Mouse (Mus musculus): ENCODE data around the gene Clec1b. TPM values are rescaled to one million over a fixed set of nuclear protein-coding genes. Genes with fewer than 3 reads are reported as not detected.
A peak's percentile ranks its signal among the peaks of the same experiment; 100 is the strongest.

Clec1b gene
- total RNA-seq, 2 experiments from 2014 or later: 1.9 to 3.7 TPM

DNA sequence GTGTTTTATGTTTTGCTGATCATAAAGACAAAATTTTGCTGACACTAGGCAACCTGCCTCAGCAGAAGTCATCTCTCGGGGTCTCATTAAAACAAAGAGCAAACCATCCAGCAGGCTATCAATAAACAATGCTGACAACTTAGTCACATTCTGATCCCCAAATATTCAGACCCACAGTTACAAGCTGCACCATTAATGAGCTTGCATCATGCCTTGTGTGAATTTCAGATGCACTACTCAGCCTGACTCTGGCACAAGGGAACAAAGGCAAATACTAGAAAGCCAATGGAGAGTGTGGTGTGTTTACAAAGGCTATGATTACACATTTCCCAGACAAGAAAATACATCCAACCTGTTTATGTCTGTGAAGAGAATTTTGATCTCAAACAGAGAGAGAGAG, 17.1 kb downstream of the Clec1b start:
- DNase-seq: no peak

DNA sequence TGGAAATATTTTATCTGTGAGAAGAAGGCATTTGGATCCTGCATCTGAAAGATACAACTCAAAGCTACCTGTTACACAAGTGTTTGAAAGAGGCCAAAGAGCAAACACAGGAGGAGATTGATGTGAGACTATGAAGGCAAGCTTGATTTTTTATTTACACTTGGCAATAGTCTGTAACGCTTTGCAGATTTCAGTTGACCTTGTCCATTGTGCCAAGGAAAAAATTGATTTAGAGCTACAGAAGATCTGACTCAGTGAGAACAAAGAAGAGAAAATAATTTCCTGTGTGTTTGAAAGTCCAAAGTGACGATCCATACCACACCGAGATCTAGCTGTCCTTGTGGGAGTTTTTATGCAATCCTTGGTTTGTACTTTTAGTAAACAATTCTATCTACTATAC, 25.2 kb downstream of the Clec1b start:
- peak; percentile 5 for DNase-seq

DNA sequence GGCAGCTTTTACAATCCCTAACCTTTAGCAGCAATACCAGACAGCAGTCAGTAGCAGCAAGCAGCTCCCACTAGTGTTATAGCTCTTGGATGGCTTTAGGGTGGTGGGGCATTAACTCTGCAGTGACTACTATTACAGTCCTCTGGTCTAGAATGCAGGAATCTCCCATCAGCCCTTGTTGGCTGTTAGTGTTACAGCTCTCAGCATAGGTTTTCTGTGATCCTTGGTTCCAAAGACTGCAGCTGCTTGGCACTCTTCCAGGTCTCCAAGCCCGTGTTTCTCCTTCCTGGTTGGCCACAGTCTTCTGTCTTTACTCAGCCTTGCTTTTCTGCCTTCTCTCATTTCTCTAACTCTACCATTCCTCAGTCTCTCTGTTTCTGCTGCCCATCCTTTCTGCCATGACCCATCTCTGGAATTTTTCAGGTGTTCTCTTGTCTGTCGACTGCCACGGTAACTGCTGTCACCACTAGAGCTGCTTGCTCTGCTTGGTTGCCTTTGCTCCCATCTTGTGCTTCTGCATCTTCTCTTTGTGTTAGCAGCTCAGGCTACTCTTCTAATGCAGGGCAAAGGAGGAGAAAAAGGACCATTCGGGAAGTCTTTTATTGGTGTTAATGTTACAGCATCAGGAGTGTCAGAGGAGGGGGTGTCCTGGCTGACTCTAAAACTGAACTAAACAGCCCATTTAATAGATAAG, 26.1 kb downstream of the Clec1b start:
- DNase-seq: peak; percentile 41

DNA sequence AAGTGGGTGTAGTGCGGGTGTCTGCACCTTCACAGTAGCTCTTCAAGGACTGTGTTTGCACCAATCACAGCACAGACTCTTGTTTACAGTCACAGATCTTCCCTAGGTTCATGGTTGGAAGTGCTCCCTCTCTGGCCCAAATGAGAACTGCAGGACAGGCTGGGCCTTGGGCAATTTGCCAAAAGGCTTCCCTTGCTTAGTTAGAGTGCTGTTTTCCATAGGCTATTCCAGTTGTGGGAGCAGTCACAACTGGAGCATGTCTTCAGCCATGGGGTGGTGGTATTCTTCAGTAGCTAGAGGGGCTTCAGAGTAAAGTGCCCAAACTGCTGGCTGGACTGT, 26.6 kb downstream of the Clec1b start:
- peak; percentile 88 for DNase-seq

DNA sequence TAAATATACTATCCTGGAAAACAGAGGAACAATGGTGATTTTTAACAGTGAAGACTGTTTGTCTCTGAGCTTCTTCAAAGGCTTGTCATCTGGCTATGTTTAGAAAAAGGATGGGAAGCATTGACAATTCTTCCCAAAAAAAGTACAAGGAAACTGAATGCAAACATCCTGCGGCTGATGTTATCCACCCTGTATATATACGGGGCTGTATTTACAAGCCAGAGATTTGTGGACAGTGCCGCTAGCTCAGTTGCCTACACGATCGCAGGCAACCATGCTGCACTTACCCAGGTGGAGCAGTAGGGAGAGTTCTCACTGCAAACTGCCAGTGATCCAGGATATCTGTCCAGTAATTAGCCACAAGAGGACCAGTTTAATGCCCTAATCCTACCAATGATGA, 28.1 kb downstream of the Clec1b start:
- no peak for DNase-seq

DNA sequence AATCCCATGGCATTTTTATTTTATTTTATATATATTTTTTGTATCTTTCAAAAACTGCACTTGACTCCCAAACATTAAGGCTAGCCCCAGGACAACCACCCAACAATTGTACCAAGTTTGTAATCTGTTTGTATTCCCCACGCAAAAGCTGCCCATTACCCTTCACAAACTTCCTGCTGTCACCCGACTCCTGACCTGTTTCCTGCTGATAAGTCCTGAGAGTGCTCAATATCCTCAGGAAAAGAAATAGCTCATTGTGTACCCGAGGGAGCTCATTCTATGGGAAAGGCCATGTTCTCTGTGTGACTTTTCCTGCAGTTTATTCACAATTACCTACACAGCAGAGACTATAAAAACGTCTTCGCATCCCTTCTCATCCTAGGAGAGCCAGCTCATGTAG, 28.7 kb downstream of the Clec1b start:
- DNase-seq: peak; percentile 11

DNA sequence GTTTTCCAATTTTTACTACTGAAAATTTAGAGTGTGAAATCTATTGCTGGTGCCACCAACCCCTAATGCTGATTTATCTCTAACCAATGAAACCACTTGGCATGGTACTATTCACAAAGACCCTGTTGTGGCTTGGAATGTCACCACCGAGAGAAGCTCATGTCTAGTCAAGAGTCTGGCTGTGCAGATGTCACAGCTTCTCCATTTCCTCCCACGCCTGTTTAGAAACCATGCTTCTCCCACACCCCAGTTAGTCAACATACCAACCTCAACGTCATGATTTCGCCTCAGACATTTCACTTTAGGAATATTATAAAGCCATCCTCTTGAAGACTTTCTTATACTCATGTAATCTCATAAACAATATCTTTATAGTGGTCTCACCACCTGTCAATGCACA, 30.2 kb downstream of the Clec1b start:
- DNase-seq: no peak

DNA sequence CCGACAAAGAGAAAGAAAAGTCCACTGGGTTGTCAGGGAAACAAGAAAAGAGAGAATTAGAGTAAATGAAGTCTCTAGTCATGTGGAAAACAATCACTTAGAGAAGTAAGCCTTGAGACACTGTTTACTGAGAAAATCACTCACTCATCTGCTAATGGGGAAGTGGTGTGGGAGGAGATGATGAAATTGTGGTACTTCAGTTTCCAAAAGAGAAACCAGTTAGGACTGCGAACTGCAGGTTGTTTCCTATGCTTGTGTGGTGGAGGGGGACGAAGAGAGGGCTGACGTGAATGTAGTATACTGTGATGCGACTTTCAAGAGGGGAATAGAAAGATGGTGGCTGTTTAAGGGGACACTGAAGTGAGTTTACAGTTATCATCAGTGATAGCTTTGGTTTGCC, 37.1 kb downstream of the Clec1b start:
- DNase-seq: no peak

DNA sequence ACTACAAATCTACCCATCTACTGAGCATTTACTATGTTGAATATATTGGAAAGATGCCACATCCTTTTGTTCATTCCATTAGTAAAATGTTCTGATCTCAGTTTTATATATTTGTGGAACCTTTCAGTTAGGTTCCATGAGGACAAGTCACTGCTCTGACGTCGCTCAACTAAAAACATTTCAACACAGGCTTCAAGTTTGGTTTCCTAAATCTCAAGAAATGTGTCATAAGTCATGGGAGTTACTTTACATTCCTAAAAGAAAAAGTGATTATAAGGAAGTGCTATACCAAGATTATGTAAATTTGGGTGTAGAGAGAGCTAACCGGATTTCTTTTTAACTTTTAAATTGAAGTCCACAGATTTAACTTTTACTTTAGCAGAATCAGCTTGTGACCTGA, 38.9 kb downstream of the Clec1b start:
- DNase-seq: no peak

DNA sequence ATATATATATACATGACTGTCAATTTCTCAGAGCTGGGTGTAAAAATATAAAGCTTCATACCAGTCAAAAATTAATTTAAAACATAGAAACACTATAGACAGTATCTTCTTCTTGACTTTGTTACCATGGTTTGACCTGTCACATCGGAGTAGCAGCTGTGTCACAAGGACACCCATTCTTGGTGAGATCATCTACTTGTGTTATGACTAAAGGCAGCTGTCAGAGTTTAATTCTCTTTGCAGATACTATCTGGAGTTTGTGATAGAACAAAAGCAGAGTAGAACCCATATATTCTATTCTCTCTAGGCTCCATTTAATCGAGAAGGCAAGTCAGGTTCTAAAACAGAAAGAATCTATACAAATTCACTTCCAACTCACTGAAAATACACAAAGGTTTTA, 40.9 kb downstream of the Clec1b start:
- no peak for DNase-seq

DNA sequence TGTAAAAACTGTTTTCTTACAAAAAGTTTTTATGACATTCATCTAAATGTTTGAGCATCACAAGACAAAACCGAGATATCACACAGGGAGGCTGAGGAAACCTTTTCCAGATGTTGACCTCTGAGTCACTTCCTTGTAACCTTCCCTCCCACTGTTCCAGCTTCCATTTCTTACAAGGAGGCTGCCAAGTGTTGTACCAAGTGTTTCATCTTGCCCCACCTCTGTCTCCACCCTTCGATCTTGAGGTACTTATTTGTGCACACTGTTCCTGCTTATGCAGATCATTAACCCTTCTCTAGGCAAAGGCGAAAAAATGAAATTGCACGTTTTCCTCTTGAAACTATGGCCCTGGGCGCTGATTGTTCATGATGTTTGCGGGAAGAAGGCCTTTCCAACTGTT, 52.6 kb downstream of the Clec1b start:
- DNase-seq: no peak

DNA sequence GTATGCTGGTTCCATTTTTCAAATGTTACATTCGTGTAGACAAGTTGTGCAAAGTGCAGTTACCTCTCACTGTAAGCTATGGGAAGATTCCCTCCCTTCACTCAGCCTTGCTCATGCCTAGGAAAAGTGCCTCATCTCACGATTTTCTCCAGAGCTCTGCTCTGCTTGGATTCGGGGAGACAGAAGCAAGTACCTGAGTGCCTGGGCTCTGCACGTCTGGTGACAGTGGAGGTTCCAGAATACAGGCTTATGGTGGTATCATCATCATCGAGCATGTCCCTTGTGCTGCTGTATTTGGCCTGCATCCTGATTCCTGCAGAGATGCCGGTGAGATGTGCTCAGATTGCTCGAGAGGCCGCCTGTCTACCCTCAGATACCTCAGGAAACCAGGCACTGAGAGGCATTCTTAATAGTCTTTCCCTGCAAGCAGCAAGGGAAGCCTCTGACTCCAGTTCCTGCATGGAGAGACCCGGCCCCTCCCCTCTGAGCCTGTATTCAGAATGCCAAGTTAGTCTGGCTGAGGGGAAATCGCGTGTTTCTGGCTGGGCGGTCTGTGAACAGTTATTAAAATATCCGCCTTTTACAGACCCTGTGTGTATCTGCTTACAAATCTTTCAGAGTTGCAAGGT, 54.4 kb downstream of the Clec1b start, which contains the start of gene Clec1a:
Gene Clec1a, minus strand, starts transcription at position 590 of the 629 bp plus-strand sequence.
- DNase-seq: peak; percentile 31

Other genes with a start within 250 kb of the Clec1b start
- 10 to 100 TPM; 78.5 to 78.6 TPM for gene Clec2d, start 216.7 kb upstream of the Clec1b start, total RNA-seq (2021)
- gene Cd69, start 121.9 kb upstream of the Clec1b start, total RNA-seq (2021): 1 to 10 TPM; 1.1 to 1.4 TPM
- not detected for gene 4922502D21Rik, start 65.5 kb upstream of the Clec1b start, total RNA-seq (2021)
- gene Clec12a, start 54.6 kb upstream of the Clec1b start, total RNA-seq (2021): 1 to 10 TPM; 1.4 to 1.5 TPM
- gene Clec12b, start 11.4 kb upstream of the Clec1b start, total RNA-seq (2021): not detected
- gene Clec9a, start 11.6 kb downstream of the Clec1b start, total RNA-seq (2021): under 1 TPM; 0.51 to 0.94 TPM
- 10 to 100 TPM in 1 of 2 experiments, 1 to 10 TPM in 1; 7.2 to 11.4 TPM for gene Clec1a, start 54.7 kb downstream of the Clec1b start, total RNA-seq (2021)
- gene Olr1, start 109.9 kb downstream of the Clec1b start, total RNA-seq (2021): under 1 TPM in 1 of 2 experiments, not detected in 1; 0.09 TPM
- not detected for gene Tmem52b, start 115.3 kb downstream of the Clec1b start, total RNA-seq (2021)
- gene Gabarapl1, start 135.9 kb downstream of the Clec1b start, total RNA-seq (2021): 100 to 1,000 TPM; 141 to 191 TPM
- not detected for gene Klre1, start 180.6 kb downstream of the Clec1b start, total RNA-seq (2021)
- 1 to 10 TPM; 1.2 to 1.7 TPM for gene Klrd1, start 194.5 kb downstream of the Clec1b start, total RNA-seq (2021)
- under 1 TPM; 0.21 to 0.30 TPM for gene Klrk1, start 226.6 kb downstream of the Clec1b start, total RNA-seq (2021)
- gene Klrc3, start 246.0 kb downstream of the Clec1b start, total RNA-seq (2021): not detected

Data from adrenal gland, postnatal 10 days (tissue).